Mouse (Mus musculus) MN1 (cell line): ENCODE data around the gene Adk.

Experiments
- DNase-seq: peaks from one replicate; pipeline ENCODE4 v3.0.0-alpha.2; 2016; ENCODE audit warnings: low spot score

Gene Adk

DNA sequence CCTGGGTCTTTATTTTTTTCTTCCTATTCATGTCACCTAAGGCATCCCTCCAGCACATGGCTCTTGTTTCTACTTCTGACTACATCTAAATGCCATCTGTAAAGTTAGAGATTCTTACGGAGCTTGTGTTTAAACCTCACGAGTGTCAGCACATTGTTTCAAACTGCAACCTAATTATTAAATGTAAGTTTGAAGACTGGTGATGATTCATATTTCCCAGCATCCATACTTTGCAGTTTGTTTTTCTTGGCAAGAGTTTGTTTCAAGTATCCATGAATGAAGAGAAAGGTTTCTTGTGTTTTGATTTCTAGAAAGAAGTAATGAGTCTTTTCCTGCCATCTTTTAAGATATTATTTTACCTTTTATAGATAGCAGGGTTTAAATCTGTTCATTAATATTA lies 299.3 kb downstream of the Adk start:
- DNase-seq, result no peak

DNA sequence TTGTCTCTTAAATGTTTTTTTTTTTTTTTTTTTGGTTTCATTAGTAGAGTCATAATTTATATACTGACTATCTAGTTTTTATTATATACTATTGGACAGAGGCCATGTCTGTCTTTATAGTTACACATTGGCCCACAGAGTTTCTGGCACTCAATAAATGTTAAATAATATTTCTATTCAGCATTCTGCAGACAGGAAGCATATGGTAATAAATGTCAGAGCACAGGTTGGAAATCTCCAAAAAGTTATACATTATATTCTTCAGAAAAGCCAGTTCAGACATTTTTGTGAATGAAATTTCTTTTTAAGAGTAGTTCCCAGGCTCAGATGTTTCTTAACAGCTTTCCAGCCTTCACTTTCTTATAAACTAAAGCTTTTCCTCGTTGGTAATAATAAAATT lies 303.9 kb downstream of the Adk start:
- no peak for DNase-seq

DNA sequence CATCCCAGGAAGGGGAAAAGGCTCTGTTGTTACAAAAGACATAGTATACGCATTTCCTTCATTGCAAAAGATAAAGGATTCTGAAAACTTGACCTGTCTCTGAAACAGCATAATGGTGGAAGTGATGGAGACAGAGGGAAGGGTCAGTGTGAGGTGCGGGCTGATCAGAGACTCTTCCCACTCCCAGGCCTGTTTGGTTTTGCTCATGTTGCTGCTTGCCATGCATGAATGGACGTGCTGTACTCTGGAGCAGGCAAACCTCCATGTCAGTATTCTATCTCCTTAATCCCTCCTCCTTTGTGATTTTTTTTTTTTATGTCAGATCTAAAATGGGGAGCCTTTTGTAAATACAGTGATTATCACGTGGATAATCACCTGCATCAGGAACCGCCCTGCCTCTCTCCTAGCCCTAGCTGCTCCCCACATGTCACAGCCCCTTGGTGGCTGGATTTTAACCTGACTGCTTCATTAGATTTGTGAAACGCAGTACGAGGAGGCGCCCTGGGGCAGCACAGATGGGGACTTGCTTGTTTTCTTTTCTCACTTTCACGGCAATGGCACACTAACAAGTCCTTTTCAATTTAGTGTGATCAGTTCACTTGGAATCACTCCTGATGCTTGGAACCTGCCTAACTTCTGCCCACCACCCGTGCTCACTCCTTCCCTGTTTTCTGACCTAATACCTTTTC lies 307.0 kb downstream of the Adk start:
- DNase-seq, result no peak

DNA sequence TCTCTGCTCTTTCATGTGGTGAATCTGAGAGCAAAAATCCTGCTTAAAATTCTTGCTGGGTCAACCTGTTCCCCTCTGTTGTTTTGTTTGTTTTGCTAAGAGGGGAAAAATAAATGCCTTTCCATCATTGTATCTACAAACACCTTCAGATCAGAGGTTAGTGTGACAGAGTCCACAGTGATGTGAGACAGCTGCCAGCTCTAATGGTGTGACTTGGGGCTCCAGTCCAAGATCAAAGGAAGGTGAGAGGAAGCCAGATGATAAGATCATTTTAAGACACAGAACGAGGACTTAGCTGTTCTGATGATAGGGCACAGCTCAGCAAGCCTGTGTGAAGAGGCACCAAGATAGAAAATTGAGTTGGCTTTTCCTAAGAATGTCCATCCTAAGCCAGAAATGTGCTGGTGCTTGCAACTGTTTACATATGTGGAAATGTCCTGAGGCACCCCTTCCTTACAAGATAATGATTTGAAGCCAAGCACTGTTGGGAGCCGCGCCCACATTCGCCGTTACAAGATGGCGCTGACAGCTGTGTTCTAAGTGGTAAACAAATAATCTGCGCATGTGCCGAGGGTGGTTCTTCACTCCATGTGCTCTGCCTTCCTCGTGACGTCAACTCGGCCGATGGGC lies 307.6 kb downstream of the Adk start:
- no peak for DNase-seq

DNA sequence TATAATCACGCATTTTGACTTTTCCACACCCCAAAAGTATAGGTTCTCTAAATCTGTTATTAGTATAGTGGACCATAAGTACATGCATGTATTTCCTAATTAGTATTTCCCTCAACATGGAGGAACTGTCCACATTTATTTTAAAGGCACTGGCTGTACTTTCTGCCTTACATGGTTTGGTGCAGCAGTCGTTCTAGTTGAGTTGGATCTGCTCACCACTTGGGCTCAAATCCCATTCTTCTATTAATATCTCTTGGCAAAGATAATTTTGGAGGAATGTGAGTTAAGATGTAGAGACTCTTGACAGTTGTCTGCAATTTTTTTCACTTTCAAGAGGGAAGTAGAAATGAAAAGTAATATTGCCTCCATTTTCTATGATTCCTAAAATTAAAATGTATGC lies 314.7 kb downstream of the Adk start:
- no peak for DNase-seq

DNA sequence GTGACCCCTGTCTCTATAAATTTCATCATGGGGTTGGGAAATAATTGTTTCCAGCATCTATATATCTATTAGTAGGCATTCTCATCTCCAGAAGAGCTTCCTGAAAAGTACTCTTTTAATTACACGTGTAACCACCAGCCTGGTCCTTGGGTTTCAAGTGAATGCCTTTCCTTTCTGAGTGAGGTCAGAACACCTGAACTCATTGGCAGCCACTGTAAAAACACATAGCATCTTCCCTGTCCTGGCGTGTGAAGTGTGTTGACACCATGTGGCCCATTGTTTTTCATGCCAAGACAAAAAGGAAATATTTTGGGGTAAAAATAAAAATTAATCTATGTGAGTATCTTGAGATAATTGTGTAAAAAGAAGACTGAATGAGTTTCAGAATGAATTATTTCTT lies 316.2 kb downstream of the Adk start:
- peak; percentile 33 for DNase-seq

DNA sequence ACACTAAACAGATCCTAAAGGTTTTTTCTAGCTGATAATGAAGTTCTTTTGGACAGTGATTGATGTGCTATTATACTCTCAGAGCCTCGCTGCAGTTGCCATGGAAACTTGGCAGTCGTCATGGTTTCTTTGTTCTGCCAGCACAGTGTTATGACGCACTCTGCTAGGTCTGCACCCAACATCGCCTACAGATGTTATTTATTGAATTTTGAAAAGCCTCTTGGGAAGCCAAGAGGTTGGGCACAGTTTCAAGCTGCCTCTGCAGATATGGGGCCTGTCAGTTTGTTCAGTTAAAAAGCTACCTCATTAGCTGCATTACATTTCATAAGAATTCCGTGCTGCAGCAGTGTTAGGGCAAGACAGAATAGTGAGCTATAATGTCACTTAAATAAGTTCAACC lies 316.8 kb downstream of the Adk start:
- peak; percentile 94 for DNase-seq

DNA sequence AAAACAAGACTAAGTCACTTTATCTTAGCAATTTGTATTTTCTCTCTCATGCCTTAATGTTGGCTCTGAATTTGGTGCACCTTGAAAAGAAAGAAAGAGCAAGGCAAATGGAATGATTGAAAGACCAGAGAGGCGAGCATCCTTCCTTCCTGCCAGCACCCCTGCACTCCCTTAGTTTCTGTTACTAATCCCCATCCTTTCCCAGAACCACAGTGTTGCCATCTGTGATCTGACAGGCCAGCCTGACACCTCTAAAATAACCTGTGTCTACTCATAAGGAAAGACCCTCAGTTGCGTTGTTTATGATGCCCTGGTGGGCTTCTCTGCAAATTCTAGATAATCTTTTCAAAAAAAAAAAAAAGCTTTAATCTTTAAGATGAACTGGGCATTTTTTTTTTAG lies 319.6 kb downstream of the Adk start:
- no peak for DNase-seq

DNA sequence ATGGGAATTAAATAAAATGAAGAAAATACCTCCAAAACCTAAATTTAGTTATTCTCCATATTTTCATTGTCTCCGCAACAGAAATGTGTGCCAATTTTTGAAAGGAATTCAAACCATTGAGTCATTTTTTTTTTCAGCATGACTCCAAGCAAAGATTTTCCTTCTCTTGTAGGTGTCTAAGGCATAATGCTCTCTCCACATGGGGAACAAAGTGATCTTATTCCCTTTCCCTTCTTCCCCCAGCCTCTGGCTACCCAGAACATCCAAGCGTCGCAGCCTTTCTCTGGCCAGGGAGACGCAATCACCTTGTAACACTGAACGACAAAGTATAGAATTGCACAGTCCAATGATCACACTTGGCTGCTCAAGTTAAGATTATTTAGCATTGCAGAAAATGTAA lies 320.3 kb downstream of the Adk start:
- DNase-seq, result no peak

DNA sequence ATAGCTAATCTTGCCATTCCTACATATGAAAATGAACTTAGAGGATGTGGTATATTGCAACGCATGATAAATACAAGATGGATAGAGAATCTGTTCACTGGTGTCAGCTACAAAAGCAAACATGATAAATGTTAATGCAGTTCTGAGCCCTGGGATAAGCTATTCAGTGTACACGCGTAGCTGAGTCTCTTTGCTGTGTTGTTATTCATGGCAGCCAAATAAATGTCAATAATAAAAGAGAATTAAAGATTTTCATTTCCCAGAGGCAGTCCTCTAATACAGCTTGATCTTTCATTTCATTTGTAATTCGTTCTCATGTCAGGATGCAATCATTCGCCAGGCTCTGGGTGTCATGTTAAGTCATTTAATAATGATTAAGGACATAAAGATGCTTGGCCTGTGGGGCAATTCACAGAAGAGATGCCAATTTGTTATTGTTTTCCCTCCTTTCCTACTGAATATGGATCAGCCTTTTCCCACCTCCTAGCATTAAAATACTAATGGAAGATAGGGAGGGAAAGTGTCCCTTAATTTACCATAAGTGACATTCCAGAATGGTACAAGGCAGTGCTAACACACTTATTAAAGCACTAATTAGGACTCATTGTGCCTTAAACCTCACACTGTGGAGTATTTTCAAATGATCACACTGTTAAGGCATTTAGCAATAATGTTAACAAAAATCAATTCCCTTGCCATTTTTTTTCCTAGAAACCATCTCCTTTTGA lies 331.5 kb downstream of the Adk start:
- no peak for DNase-seq

DNA sequence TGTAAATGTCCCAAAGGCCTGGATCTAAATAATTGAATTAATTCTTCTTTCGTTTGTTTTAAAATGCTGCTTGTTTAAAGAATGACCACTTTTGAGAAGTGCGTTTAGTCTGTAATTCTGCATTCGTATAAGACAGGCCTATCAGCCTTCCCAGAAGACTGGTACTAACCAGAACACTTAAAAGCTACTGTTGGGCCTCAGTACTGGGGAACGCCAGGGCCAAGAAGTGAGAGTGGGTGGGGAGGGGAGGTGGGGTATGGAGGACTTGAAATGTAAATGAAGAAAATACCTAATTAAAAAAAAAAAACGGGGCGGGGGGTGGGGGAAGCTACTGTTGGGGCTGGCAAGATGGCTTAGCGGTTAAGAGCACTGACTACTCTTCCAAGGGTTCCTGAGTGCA lies 347.1 kb downstream of the Adk start:
- no peak for DNase-seq

DNA sequence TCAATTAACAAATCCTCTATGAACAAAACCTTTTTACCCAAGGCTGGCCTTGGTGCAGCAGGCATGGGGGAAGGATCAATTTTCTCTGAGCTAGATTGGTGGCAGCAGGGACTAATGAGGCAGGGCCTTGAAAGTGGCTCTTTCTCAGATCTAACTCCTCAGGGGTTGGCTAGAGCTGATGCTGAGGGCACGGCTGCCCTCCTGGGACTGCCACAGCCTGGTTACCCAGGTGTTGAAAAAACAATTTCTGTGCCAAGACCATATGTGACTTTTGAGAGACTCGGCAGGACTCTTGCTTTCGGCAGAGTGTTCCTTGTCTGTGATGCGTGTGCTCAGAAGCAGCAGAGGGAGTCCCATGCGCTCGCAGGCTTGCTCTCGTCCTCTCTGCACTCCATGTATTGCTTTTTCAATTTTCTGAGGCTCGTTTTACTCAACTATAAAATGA lies 349.8 kb downstream of the Adk start:
- DNase-seq, result no peak

DNA sequence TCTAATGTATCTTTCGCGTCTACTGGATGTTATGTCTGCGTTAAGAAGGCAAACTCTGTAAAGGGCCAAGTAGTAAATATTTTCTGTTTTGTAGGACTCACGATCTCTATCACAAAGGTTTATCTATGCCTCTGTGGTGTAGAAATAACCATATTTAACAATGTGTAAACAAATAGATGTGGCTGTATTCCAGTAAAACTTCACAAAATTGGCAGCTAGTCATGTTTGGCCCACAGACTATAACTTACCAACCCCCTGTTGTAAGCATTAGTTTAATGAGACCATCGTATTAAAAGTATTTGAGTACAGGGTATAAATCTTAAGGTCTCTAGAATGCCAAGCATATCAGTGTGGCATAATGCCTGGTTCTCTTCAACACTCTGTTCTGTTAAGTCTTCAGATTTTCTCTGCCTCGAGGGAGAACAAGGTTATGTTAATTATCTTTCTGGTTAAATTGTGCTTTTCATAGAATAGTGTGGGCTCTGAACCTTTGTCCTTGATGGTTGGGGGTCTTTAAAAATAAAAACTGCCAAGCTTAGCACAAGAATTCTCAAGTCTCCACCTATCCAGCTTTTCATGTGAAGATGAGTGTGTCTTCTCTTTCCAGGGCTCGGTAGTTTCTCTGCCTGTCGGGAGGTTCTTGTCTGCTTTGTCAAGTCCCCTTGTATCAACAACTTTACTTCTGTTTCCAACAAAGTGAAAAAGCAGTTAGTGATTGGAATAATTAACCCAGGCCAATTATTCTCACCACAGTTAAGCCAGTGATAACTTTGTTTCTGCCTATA lies 350.4 kb downstream of the Adk start:
- DNase-seq, result no peak

DNA sequence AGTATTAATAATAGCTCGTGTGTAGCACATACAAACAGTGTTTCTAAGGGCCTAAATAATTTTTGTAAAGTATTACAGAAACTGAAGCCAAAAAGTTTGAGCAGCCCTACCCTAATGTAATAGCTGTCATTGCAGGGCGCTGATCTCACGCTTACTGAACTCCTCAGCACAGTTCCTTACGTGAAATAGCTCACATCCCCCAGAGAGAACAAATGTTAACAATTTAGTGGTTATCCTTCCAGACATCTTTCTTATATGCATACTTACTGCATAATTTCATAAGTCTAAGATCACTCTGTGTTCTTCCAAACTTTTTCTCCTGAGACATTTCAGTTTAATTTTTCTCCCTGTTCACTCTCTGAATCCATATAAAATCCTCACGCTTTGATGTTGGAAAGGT lies 354.6 kb downstream of the Adk start:
- no peak for DNase-seq

DNA sequence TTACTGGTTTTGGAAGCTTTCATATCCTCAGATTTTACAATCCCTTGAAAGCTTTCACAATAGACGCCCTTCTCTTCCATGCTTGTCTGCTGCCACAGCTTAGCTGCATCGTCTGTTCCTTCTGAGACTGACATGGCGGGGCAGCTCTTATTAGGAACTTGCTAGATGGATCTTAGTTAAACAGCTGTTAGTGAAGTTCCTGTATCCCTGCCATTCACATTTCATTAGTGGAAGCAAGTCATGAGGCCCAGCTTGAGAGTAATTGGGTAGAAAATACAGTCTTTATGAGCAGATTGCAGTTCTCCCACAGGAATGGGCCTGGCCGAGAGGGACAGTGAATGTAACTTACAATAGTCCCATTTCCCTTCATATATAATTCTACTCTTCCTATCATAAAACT lies 356.5 kb downstream of the Adk start:
- no peak for DNase-seq

DNA sequence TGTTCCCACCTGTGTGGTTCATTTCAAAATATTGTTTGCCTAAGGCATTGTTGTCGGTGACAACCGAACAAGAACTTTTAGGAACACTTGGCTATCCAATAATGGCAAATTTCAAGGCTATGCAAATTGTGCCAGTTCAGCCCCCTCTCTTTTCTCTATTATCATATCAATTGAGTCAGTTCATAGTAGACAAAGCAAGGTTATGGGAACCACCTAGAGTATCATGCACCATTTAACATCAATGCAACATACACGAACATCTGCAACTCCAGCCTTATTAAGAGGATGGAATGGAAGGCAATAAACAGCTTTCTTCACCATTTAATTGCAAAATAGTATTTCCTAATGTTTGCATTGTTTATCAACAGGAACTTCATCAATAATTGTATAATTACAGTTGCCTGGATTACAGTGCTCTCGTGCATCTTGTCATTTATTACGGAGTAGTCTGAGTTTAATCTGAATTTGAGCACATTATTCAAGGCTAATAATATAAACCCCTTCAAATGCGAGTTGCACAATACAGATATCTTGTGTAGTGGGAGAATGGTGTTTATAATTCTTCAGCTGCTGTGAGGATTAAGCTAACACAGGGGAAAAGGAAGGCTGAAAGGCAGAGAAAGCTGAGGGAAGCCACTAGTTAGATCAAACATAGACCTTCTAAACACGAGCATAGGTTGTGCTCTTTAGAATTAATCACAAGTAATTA lies 358.5 kb downstream of the Adk start:
- DNase-seq, result no peak

DNA sequence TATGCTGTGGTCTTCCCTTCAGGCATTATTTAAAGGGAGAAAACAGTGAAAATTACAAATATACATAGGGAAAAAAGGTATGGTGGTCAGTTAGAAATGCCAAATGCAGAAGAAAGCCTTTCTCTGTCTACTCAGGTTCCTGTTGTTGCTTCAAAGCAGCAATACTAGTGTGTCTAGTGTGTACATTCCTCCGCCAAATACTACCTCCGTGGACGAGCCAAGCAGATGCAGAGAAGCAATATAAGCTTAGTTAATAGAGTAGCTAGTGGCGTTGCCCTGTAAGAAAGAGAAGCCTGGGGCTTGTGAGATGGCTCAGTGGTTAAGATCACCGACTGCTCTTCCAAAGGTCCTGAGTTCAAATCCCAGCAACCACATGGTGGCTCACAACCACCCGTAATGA lies 359.1 kb downstream of the Adk start:
- DNase-seq, result no peak

DNA sequence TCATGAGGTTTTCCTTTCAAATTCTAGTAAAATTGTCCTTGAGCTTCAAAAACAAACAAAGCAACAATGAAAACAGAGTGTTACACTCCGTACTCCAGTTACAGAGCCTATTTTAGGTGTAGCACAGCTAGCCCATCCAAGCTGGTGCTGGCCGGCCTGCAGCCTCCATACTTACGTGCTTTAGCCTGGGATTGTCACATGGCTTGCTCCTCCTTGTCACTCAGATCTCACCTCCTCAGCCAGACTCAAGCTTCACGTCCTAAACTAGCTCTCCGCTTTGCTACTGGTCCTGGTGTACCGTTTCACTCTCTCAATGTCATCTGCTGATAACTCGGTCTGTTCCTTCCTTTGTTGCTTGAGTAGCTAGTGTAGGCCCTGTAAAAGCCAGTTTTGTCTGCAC lies 366.0 kb downstream of the Adk start:
- no peak for DNase-seq

DNA sequence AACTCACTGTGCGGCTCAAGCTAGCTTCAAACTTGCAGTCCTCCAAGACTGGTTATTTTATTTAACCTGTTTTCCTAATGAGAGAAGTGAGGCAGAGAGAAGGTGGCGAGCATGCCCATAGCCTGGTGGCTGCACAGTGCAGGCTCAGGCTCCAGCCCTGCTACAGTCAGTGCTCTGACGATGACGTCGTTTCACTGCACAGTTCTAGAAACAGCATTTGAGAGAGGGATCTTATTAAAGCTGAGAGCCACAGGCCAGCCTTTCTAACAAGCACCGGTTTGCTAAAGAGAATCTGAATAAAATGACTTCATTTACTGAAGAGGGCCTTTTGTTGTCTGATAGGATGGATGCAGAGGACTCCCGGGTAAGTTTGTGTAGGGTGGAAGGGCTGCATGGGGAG lies 375.0 kb downstream of the Adk start:
- no peak for DNase-seq

DNA sequence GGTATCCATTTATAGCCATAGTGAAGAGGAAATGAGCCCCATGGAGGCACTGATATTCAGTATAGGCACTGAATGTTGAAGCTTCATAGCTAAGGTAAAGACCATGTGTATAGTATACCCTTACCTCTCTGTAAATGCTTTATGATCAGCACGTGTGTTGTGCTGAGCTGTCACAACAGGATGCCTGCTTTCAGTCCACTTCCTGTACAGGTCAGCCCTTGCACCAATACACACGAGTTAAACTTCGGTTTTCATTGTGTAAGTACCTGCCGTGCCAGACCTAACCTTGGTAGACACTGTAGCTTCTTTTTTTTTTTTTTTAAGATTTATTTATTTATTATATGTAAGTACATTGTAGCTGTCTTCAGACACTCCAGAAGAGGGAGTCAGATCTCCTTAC lies 381.0 kb downstream of the Adk start:
- no peak for DNase-seq

DNA sequence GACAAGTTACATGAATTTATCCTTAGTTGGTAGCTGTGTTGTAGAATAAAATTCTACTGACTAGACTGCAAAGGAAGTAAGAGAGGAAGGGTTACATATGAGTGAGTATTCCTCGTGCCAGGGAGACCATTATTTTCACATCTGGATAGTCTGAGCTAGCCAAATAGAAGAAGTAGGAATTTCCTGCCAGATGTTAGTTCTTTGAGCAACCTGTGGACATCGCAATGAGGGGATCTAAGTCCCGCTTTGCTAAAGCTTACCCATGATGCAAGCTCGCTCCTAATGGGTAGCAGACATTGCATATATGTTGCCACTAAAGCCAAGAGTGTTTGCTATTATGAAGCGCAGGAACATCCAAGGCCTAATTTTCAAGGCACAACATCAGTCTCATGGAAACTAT lies 381.6 kb downstream of the Adk start:
- DNase-seq, result no peak

DNA sequence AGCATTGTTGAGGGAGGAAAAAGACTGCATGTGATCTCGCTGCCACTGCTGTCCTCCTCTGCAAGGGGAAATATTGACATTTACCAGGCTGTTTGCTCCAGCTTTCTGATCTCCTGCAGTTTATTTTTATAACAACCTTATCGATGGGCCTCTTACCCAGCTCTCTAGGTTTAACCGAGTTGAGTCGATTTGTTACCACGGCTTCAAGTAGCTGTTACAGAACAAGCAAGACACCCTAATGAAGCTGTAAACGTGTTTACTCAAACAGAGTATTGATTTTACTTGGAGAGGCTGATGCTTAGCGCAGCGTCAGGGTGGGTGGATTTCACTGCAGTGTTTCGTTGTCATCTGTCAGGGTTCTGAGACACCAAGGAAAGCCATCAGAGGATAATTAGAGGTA lies 382.3 kb downstream of the Adk start:
- no peak for DNase-seq
